Mouse (Mus musculus): Measurements from ENCODE around the gene Inhbc.
A peak's percentile ranks its signal among the peaks of the same experiment; 100 is the strongest.

Gene Inhbc

GRCm38 (mm10) chr10:127369834-127370820 is at the start of gene Inhbc:
Gene Inhbc (minus strand): TSS chr10:127370431.
- DNase-seq = peak; percentile 38

DNA sequence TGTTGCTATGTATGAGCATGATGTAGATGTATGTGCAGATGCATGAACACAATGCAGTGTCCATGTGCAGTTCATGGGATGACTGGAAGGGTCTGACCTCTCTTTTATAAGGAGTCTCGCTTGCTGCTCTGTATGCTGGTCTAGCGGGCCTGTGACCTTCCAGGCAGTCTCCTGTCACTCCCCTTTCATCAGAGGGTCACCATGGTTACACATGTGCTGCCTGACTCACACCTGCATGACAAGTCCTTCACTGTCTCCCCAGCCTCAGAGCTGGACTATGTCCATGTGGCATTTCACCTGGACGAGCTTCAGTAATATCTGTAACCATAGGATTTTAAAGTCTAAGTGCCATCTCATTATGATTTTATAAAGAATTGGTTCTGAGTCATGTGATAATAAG is 43.9 kb upstream of the Inhbc start:
- no peak for DNase-seq

DNA sequence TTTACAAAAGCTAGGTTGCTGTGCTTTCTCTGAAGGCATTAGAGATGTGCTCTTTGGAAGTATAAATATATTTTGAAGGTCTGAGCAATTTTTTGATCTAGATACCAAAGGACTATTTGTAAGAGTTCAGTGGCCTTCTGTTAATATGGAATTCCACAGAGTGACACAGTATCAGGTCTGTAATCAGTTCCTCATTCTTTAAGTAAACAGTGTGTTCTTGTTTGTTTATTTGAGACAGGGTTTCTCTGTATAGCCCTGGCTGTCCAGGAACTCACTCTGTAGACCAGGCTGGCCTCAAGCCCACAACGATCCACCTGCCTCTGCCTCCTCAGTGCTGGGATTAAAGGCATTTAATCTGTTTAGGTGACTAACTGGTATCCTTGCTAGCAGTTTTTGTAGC is 43.4 kb upstream of the Inhbc start:
- DNase-seq = no peak

DNA sequence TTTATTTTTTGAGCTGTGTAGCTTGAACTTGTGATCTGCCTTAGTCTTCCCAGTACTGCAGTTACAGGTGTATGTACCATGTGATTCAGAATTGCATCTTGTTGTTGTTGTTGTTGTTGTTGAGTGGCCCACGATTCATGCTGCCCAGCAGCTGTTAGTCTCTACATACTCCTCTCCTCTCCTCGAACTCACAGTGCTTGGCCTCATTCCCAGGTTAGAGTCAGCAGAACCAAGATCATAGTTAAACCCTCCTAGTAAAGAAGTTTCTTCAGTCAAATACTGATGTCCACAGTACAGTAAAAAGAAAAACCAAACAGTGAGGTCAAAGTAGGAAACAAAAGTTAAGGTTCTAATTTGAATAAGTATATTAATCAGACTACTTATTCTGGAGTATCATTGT is 42.5 kb upstream of the Inhbc start:
- DNase-seq = peak; percentile 40

DNA sequence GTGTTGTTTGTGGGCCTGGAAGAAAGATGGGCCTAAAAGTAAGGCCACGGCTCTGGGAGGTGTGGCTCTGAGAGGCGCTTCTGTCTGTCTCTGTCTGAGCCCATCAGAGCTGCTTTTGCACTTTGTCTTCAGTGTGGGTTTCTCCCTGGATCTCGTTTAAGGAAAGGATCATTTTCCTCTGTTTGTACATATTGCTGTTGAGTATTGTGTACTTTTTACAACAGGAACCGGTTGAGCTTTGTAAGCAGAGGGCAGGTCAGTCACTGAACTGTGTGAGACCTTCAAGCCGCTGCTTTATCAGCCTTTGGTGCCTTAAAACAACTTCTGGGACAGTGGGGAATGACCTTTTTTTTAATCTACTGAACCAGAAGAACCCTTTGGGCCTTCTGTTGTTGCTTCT is 41.9 kb upstream of the Inhbc start:
- no peak for DNase-seq

DNA sequence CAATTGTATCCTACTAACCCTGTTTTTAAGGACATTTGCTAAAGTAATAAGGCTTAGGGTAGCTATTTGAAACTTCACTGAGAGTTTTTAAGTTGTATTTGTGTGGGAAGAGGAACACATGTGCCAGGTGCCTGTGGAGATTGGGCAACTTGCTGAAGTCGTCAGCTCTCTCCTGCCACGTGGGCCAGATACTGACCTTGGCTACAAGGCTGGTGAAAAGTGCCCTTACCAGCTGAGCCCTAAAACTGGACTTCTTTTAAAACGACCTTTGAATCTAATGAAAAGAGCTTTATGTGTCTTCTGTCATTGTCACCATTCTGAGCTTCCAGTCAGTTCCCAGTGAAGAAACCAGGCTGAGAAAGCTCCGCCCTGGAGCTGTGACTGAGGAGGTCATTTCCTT is 37.2 kb upstream of the Inhbc start:
- no peak for DNase-seq

DNA sequence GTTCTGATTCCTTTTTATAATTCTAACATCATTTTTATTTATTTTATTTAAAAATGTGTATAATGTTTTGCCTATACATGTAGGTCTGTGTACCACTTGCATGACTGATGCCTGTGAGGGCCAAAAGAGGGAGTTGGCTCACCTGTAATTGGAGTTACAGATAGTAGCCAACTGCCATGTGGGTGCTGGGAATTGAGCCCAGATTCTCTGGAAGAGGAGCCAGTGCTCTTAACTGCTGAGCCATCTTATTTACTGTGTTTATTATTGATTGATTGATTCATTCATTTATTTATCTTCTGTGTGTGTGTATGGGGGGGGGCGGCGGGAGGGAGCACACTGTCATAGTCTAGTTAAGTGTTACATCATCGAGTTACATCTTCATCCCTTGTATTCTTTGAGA is 34.5 kb upstream of the Inhbc start:
- DNase-seq = no peak

GRCm38 (mm10) chr10:127391774-127392173 is 21.5 kb upstream of the Inhbc start:
- no peak for DNase-seq

- no peak for DNase-seq
These were observed 11.5 kb upstream of the Inhbc start for GRCm38 (mm10) chr10:127381743-127382134.

DNA sequence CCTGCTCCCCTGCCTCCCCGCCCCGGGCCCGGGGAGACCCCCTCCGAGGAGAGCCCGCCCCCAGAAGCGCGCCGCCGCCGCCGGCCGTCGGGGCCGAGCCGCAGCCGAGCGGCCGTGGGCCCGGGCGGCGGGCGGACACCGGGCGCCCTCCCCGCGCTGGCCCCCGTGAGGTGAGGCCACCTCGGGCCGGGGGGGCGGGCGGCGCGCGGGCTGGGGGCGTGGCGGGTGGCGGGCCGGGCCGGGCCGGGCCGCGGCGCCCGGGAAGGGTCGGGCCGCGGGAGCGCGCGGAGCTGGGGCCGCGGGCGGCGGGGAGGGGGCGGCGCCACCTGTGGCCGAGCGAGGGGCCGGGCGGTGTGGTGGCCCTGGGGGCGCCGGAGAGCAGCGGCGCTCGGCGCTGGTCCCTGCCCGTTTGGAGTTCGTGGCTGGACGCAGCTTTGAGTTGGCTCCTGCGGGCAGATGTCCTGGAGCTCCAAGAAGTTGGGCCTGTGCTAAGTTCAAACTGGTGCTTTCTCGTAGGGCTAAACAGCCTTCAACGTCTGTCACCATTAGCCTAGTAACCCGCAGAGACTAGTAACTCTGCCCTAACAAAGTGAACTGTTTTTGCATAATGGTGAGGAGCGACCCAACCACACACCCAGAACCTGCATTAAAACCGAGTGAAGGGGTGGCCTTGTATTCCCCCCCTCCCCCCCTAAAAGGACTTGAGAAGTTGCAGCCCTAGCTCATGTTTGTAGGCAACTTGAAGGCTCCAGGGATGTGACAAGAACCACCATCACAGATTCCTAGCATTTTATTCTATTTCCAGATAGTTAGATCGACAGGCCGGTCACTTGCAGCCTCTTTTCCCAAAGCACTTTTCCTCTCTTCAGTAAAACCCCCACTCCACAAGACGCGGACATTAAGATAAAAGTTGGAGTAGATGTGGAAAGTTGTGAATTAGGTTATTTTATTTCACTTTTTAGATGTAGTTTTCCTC is 10.8 kb upstream of the Inhbc start:
- peak; percentile 63 for DNase-seq

GRCm38 (mm10) chr10:127380251-127380691 is 10.0 kb upstream of the Inhbc start, which contains the start of gene R3hdm2:
Gene R3hdm2 (plus strand): TSS chr10:127380327.
- DNase-seq = peak; percentile 92

DNA sequence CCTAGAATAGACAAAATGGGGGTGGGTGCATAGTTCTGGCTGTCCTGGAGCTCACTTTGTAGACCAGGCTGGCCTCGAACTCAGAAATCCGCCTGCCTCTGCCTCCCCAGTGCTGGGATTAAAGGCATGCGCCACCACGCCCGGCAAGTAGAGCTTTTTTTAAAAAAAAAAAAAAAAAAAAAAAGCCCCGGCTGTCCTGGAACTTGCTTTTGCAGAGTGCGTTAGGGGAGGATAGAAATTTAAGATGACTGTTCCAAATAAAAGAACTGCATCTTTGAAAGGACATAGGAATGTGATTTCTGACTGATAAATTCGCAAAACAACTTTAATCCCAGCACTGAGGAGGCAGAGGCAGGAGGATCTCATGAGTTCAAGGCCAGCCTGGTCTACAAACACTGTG is 9.4 kb upstream of the Inhbc start:
- DNase-seq = no peak

- no peak for DNase-seq
These were observed 7.5 kb upstream of the Inhbc start for GRCm38 (mm10) chr10:127377700-127378099.

DNA sequence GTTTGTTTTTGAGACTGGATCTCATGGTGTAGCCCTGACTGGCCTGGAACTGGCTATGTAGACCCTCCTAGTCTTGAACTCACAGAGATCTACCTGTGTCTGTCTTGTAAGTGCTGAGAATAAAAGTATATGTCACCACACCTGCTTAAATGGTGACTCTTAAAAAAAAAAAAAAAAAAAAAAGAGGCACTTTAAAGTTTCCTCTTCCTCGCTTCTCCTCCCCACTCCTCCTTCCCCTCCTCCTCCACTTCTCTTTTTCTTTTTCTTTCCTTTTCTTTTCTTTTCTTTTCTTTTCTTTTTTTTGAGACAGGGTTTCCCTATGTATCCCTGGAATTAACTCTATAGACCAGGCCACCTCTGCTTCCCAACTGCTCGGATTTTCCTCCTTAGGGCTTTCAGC is 792 bp upstream of the Inhbc start:
- DNase-seq = no peak

DNA sequence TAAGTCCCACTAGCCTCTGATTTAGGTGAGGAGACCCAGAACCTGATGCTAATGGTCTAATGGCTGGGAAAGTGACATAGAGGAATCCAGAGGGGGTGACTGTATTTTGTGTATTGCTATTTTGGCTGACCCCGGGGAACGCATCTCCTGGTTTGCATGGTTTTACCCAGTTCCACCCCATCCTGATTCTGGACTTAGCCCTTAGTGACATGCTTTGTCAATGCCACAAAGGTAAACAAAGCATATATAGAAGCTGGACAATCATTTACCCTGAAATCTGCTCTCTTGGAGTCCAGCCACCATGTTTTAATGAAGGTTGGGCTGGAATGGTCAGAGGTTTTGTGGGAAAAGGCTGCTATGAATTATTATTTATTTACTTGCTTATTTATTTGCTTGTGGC is 2.0 kb downstream of the Inhbc start:
- DNase-seq = no peak

DNA sequence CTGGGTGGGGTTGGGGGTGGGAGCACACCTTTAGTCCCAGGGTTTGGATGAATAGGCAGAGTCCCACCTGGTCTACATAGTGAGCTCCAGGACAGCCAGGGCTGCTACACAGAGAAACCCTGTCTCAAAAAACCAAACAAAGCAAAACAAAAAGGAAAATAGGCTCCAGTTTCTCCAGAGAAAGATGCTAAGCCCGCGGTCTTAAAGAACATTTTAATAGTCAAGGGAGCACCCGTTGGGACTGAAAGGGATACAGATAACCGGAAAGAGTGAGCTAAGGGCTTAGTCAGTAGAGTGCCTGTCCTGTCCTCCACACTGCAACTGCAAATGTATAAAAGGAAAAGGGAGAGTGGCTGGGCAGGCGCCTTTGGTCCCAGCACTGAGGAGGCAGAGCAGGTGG is 3.1 kb downstream of the Inhbc start:
- no peak for DNase-seq

DNA sequence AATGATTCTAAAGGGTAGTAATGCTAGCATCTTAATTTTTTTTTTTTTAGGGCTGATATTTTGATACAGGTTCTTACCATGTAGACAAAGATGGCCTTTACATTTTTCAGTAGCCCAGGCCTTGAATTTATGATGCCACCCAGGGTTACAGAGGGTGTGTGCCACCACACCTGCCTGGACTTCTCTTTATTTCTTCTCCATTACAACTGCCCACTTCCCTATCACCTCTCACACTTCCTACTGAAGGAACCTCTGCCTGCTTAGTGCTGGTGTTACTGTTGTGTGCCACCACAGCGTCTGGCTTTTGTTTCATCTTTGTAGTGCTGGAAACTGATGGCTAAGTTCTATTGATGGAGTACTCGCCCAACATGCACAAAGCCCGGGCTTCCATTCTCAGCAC is 9.5 kb downstream of the Inhbc start:
- DNase-seq = no peak

GRCm38 (mm10) chr10:127355336-127355735 is 14.9 kb downstream of the Inhbc start:
- DNase-seq = no peak

GRCm38 (mm10) chr10:127353909-127354895 is 16.0 kb downstream of the Inhbc start, which contains the start of gene Inhbe:
Gene Inhbe (minus strand): TSS chr10:127354411.
- DNase-seq = no peak

DNA sequence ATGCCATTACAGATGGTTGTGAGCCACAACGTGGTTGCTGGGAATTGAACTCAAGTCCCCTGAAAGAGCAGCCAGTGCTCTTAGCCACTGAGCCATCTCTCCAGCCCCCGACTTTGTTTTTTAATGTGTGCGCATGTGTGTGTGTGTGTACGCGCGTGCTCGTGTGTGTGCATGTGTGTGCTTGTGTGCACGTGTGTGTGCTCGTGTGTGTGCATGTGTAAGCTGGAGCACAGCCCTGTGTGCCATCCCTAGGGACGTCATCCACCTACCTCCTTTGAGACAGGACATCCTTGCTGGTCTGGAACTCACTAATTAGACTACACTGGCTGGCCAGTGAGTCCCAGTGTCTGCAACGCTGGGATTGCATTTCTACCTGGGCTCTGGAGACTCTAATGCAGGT is 17.5 kb downstream of the Inhbc start:
- no peak for DNase-seq

- DNase-seq = no peak
These were observed 18.0 kb downstream of the Inhbc start for GRCm38 (mm10) chr10:127352187-127352586.

GRCm38 (mm10) chr10:127351719-127352118 is 18.5 kb downstream of the Inhbc start:
- no peak for DNase-seq

Measured in kidney, adult 9 months (tissue).